Mouse (Mus musculus) CH12.LX (cell line): ENCODE measurements around the gene Gm1123. TPM values are rescaled to one million over a fixed set of nuclear protein-coding genes. Genes with fewer than 3 reads are reported as not detected.

Source experiments
- DNase-seq: peaks from one replicate; pipeline ENCODE4 v3.0.0-alpha.2; 2013; ENCODE audit errors: extremely low read depth
- H3K27ac ChIP-seq: 2 replicates; pipeline ENCODE4 v1.5.1; 2012; ENCODE audit warnings: low read depth, mild to moderate bottlenecking, control low read depth, moderate library complexity; ENCODE audit not compliant: insufficient read depth
- H3K27me3 ChIP-seq: replicated peaks from 2 replicates; pipeline ENCODE3; 2012; ENCODE audit warnings: inconsistent platforms
- H3K36me3 ChIP-seq, 2 experiments: replicated peaks in 1 of 2; 2 replicates each; pipeline versions ENCODE3 to v1.6.1; 2012; ENCODE audit warnings: inconsistent platforms in 1 of 2, low read length in 1 of 2, mild to moderate bottlenecking in 1 of 2, mixed read lengths in 1 of 2, moderate library complexity in 1 of 2; ENCODE audit not compliant: control insufficient read depth in 1 of 2, insufficient read depth in 1 of 2
- H3K4me1 ChIP-seq, 2 experiments: 2 replicates each; pipeline ENCODE4 v1.6.1; 2012; ENCODE audit warnings: inconsistent platforms in 1 of 2, moderate library complexity in 1 of 2; ENCODE audit not compliant: insufficient read depth in 2 of 2, control insufficient read depth in 1 of 2
- H3K4me2 ChIP-seq: 2 replicates; pipeline ENCODE4 v1.6.1; 2012; ENCODE audit warnings: low read depth, mild to moderate bottlenecking, control low read depth; ENCODE audit not compliant: poor library complexity, insufficient read depth, severe bottlenecking
- H3K4me3 ChIP-seq, 3 experiments: fragments of 150-350 bp in 1 of 3; sonication (generic) in 1 of 3; replicated peaks in 1 of 3; 2 replicates each; pipeline versions ENCODE3 to v1.5.1; 2011 to 2012; ENCODE audit warnings: low read depth in 2 of 3, low read length in 2 of 3, mild to moderate bottlenecking in 2 of 3, moderate library complexity in 2 of 3, control low read depth in 1 of 3, improper control_type of control experiment in 1 of 3, inconsistent platforms in 1 of 3, mixed read lengths in 1 of 3; ENCODE audit not compliant: poor library complexity in 1 of 3
- H3K79me2 ChIP-seq: replicated peaks from 2 replicates; pipeline ENCODE4 v1.6.1; 2012; ENCODE audit warnings: mild to moderate bottlenecking, moderate library complexity; ENCODE audit not compliant: control insufficient read depth, poor library complexity, insufficient read depth, severe bottlenecking; ENCODE audit errors: extremely low read depth
- H3K9ac ChIP-seq: 2 replicates; pipeline ENCODE4 v1.6.1; 2012; ENCODE audit warnings: low read depth, mild to moderate bottlenecking, control low read depth, moderate library complexity; ENCODE audit not compliant: insufficient read depth
- H3K9me3 ChIP-seq: replicated peaks from 2 replicates; pipeline ENCODE3; 2012; ENCODE audit warnings: low read length, inconsistent platforms, mixed read lengths
- BHLHE40 ChIP-seq: IDR thresholded peaks from 2 replicates; pipeline ENCODE4 v1.6.1; 2011; ENCODE audit warnings: mild to moderate bottlenecking, low read depth, low read length, improper control_type of control experiment
- CHD1 ChIP-seq: IDR thresholded peaks from 2 replicates; pipeline ENCODE4 v1.6.1; 2012; ENCODE audit warnings: low read depth, low read length, improper control_type of control experiment, inconsistent platforms
- CTCF ChIP-seq, 2 experiments: IDR thresholded peaks in 1 of 2; conservative IDR thresholded peaks in 1 of 2; 2 replicates each; pipeline ENCODE4 v1.5.1; 2011 to 2012; ENCODE audit warnings: low read depth in 2 of 2, low read length in 2 of 2, improper control_type of control experiment in 1 of 2, inconsistent platforms in 1 of 2, mild to moderate bottlenecking in 1 of 2, moderate library complexity in 1 of 2
- EP300 ChIP-seq: IDR thresholded peaks from 2 replicates; pipeline ENCODE4 v1.6.1; 2011; ENCODE audit warnings: low read length, improper control_type of control experiment
- HCFC1 ChIP-seq: IDR thresholded peaks from 2 replicates; pipeline ENCODE4 v1.6.1; 2012; ENCODE audit warnings: low read depth, mild to moderate bottlenecking, inconsistent platforms, low read length, improper control_type of control experiment
- JUN ChIP-seq: IDR thresholded peaks from 2 replicates; pipeline ENCODE4 v1.6.1; 2011; ENCODE audit warnings: low read depth, mild to moderate bottlenecking, low read length, improper control_type of control experiment, moderate library complexity; ENCODE audit not compliant: insufficient read depth
- JUND ChIP-seq: conservative IDR thresholded peaks from 2 replicates; pipeline ENCODE4 v1.6.1; 2011; ENCODE audit warnings: low read depth, low read length, improper control_type of control experiment
- MAFK ChIP-seq: IDR thresholded peaks from 2 replicates; pipeline ENCODE4 v1.6.1; 2011; ENCODE audit warnings: low read length, improper control_type of control experiment; ENCODE audit not compliant: insufficient replicate concordance
- MAZ ChIP-seq: IDR thresholded peaks from 2 replicates; pipeline ENCODE4 v1.6.1; 2012; ENCODE audit warnings: low read depth, mild to moderate bottlenecking, inconsistent platforms, low read length, improper control_type of control experiment, moderate library complexity
- MYC ChIP-seq: IDR thresholded peaks from 2 replicates; pipeline ENCODE4 v1.6.1; 2011; ENCODE audit warnings: low read depth, mild to moderate bottlenecking, improper control_type of control experiment, low read length
- NRF1 ChIP-seq: IDR thresholded peaks from 2 replicates; pipeline ENCODE4 v1.6.1; 2014; ENCODE audit warnings: low read depth, mild to moderate bottlenecking, inconsistent platforms, low read length, improper control_type of control experiment, moderate library complexity
- PAX5 ChIP-seq: IDR thresholded peaks from 2 replicates; pipeline ENCODE4 v1.6.1; 2012; ENCODE audit warnings: low read length, inconsistent platforms, mixed read lengths
- RCOR1 ChIP-seq: conservative IDR thresholded peaks from 2 replicates; pipeline ENCODE4 v1.6.1; 2012; ENCODE audit warnings: low read depth, mild to moderate bottlenecking, inconsistent platforms, low read length, improper control_type of control experiment
- TBP ChIP-seq: conservative IDR thresholded peaks from 2 replicates; pipeline ENCODE4 v1.6.1; 2011; ENCODE audit warnings: low read depth, low read length, improper control_type of control experiment
- UBTF ChIP-seq: IDR thresholded peaks from 2 replicates; pipeline ENCODE4 v1.6.1; 2012; ENCODE audit warnings: low read depth, mild to moderate bottlenecking, inconsistent platforms, low read length, improper control_type of control experiment, moderate library complexity
- ZMIZ1 ChIP-seq: IDR thresholded peaks from 2 replicates; pipeline ENCODE4 v1.6.1; 2012; ENCODE audit warnings: low read depth, mild to moderate bottlenecking, inconsistent platforms, low read length, improper control_type of control experiment
- dilution Hi-C: fragments of 300-500 bp; cut with MboI; formaldehyde crosslinking; loops from 2 replicates; pipeline ENCODE4 v1.14.3; 2020; ENCODE audit warnings: low sequenced_read_pairs; ENCODE audit not compliant: extremely low pct_unique_long_range_greater_than_20kb, extremely low pct_ligation_motif_present
- in situ Hi-C: fragments of 300-500 bp; cut with MboI; formaldehyde crosslinking; loops from 3 replicates; pipeline ENCODE4 v1.14.3; 2019; ENCODE audit warnings: low sequenced_read_pairs, low pct_ligation_motif_present, low pct_unique_long_range_greater_than_20kb, mixed read lengths
- polyA plus RNA-seq: library from polyadenylated mRNA; unstranded; fragments of >175 nt; gene quantifications from 2 replicates; pipeline ENCODE4 v1.2.1, GENCODE M21; 2012; ENCODE audit warnings: low read depth; ENCODE audit not compliant: insufficient read length
- total RNA-seq, 2 experiments: library from RNA; depleted of rRNA; stranded (reverse); fragments of 300-350 nt in 1 of 2; fragments of >200 nt in 1 of 2; gene quantifications; 2 replicates each; pipeline ENCODE4 v1.2.3; 2012 to 2014

Gene Gm1123
- total and polyA plus RNA-seq, 3 experiments, result not detected

GRCm38 (mm10) chr9:98974898-98975297 lies 60.6 kb downstream of the Gm1123 start:
- peaks cover 17% of the 10 kb centered on the region for H3K27me3 ChIP-seq
- TF ChIP-seq MYC (no peak), JUN (no peak), MAFK (no peak), EP300 (no peak), HCFC1 (no peak)
- no peak overlapping the region for H3K27ac ChIP-seq
- in situ Hi-C loops (loop anchor here (25.0 kb wide), 1 partner anchor 338 kb away; no protein-coding TSS in a partner anchor), dilution Hi-C loops (no loop called here)
- no peaks in the 10 kb centered on the region for H3K36me3 ChIP-seq
- DNase-seq, result no peak
- H3K79me2 ChIP-seq, result no peaks in the 10 kb centered on the region
- no peak overlapping the region for H3K4me3 ChIP-seq
- no peak overlapping the region for H3K4me2 ChIP-seq
- no peak overlapping the region for H3K9ac ChIP-seq
- peaks cover 7% of the 10 kb centered on the region for H3K9me3 ChIP-seq
- peaks cover 0 to 5% of the 10 kb centered on the region in 2 experiments; a peak in 1 of 4 replicates for H3K4me1 ChIP-seq

GRCm38 (mm10) chr9:98973561-98973960 lies 62.0 kb downstream of the Gm1123 start:
- Histone ChIP-seq H3K27ac (no peak overlapping the region), H3K4me2 (no peak overlapping the region), H3K9ac (no peak overlapping the region), H3K9me3 (peaks cover 7% of the 10 kb centered on the region), H3K27me3 (peaks cover 17% of the 10 kb centered on the region), H3K4me3 (no peak overlapping the region), H3K36me3 (no peaks in the 10 kb centered on the region), H3K4me1 (no peaks in the 10 kb centered on the region), H3K79me2 (no peaks in the 10 kb centered on the region)
- no peak for DNase-seq
- TF ChIP-seq JUND (no peak), RCOR1 (no peak), CTCF (conservative IDR thresholded peaks at IDR 0.05 in 1 of 2, IDR thresholded peaks at IDR 0.05 in 1 of 2; ENCODE audit: low read depth in 2 of 2, low read length in 2 of 2) (no peak), CHD1 (no peak), MAZ (no peak), UBTF (no peak)
- dilution Hi-C loops (no loop called here), in situ Hi-C loops (loop anchor here (25.0 kb wide), 1 partner anchor 336 kb away; no protein-coding TSS in a partner anchor)

GRCm38 (mm10) chr9:98973101-98973521 lies 62.4 kb downstream of the Gm1123 start:
- dilution Hi-C loops, result no loop called here
- DNase-seq, result no peak
- in situ Hi-C loops, result loop anchor here (25.0 kb wide), 1 partner anchor 336 kb away; no protein-coding TSS in a partner anchor
- H3K27me3 ChIP-seq, result peaks cover 17% of the 10 kb centered on the region
- no peak overlapping the region for H3K9ac ChIP-seq
- H3K4me3 ChIP-seq, result no peak overlapping the region
- H3K9me3 ChIP-seq, result peaks cover 7% of the 10 kb centered on the region
- H3K79me2 ChIP-seq, result no peaks in the 10 kb centered on the region
- H3K4me1 ChIP-seq, result no peaks in the 10 kb centered on the region
- H3K27ac ChIP-seq, result no peak overlapping the region
- TF ChIP-seq MYC (no peak), PAX5 (no peak), RCOR1 (no peak), ZMIZ1 (no peak), NRF1 (no peak), BHLHE40 (no peak), TBP (no peak)
- no peaks in the 10 kb centered on the region for H3K36me3 ChIP-seq
- H3K4me2 ChIP-seq, result no peak overlapping the region
